1 mouse cellular context compared by ENCODE assay signal in the genomic region with DNA sequence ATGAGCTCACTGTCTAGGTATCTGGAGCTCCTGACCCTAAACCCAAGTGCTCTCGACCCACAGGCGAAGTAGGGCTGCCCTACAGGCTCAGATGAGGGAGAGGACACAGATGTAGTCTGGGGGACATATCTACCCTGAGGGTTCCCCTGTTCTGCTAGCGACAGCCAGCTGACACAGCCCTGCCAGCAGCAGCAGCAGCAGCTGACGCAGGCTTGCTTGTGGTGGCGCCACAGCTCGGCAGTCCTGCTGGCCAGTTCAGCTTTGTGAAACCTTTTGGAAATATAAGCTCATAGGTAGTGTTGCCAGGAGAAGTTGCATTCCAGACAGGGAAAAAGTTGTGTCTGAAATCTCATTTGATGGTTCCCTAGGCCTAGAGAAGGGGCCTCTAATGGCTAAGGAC.
TF ChIP-seq lines count a peak whose summit lies in the region.

No protein-coding gene starts in this region.

TF ChIP-seq in myocyte, 11 proteins besides CTCF, POLR2A, EP300 and RAD21:
- TF ChIP-seq MYOD1 (IDR thresholded peaks at IDR 0.05; ENCODE audit: control insufficient read depth in 1 of 3, insufficient read length in 2 of 3, low read depth in 2 of 3) (peak in 2 of 3 experiments; percentile 35 to 72), MYOG (IDR thresholded peaks at IDR 0.05; ENCODE audit: control insufficient read depth in 1 of 3, insufficient read depth in 1 of 3, insufficient read length in 2 of 3, low read depth in 2 of 3) (peak; percentile 4 to 69 (median 67)), POLR2AphosphoS2 (IDR thresholded peaks at IDR 0.05; ENCODE audit: insufficient read length, low read depth) (no peak)
